Mouse (Mus musculus) midbrain, postnatal 0 days (tissue): Measurements from ENCODE around the gene Dgat2. TPM values are rescaled to one million over a fixed set of nuclear protein-coding genes. Genes with fewer than 3 reads are reported as not detected.
A peak's percentile ranks its signal among the peaks of the same experiment; 100 is the strongest.

Source experiments
- ATAC-seq: fragments of 200-750 bp; cut with Nextera tagmentation; 2 replicates; pipeline ENCODE4 v1.8.0; 2017; ENCODE audit warnings: moderate number of reproducible peaks, mild to moderate bottlenecking, moderate TSS enrichment, moderate library complexity; ENCODE audit not compliant: low FRiP score
- DNase-seq: peaks from one replicate; pipeline ENCODE4 v3.0.0-alpha.2; 2015; ENCODE audit warnings: low spot score
- H3K27ac ChIP-seq: fragments of 300-500 bp; sonication (generic); 2 replicates; pipeline ENCODE4 v1.5.1; 2014; ENCODE audit warnings: low read depth, mild to moderate bottlenecking, low read length, mixed read lengths
- H3K27me3 ChIP-seq: fragments of 300-500 bp; sonication (generic); 2 replicates; pipeline ENCODE4 v1.6.1; 2014; ENCODE audit warnings: low read length, control low read depth, mixed read lengths; ENCODE audit not compliant: insufficient read depth
- H3K36me3 ChIP-seq: fragments of 300-500 bp; sonication (generic); 2 replicates; pipeline ENCODE4 v1.6.1; 2014; ENCODE audit warnings: low read length, control low read depth, mixed read lengths; ENCODE audit not compliant: insufficient read depth
- H3K4me1 ChIP-seq: fragments of 300-500 bp; sonication (generic); 2 replicates; pipeline ENCODE4 v1.6.1; 2014; ENCODE audit warnings: mild to moderate bottlenecking, control low read depth, antibody characterized with exemption, low read length, mixed read lengths; ENCODE audit not compliant: insufficient read depth
- H3K4me2 ChIP-seq: fragments of 300-500 bp; sonication (generic); 2 replicates; pipeline ENCODE4 v1.6.1; 2014; ENCODE audit warnings: low read depth, mild to moderate bottlenecking, low read length, mixed read lengths; ENCODE audit not compliant: poor library complexity, severe bottlenecking
- H3K4me3 ChIP-seq: fragments of 300-500 bp; sonication (generic); 2 replicates; pipeline ENCODE4 v1.5.1; 2014; ENCODE audit warnings: low read depth, mild to moderate bottlenecking, low read length, moderate library complexity
- H3K9ac ChIP-seq: fragments of 300-500 bp; sonication (generic); replicated peaks from 2 replicates; pipeline ENCODE4 v1.6.1; 2014; ENCODE audit warnings: mild to moderate bottlenecking, low read length, moderate library complexity, mixed read lengths; ENCODE audit not compliant: poor library complexity, severe bottlenecking
- H3K9me3 ChIP-seq: fragments of 300-500 bp; sonication (generic); 2 replicates; pipeline ENCODE4 v1.6.1; 2016; ENCODE audit warnings: low read length, control low read depth
- CTCF ChIP-seq: IDR thresholded peaks from 2 replicates; pipeline ENCODE4 v1.5.1; 2016; ENCODE audit warnings: antibody characterized with exemption, mild to moderate bottlenecking
- WGBS: fragments of 180-500 bp; shearing (Covaris S2); extraction: QIAGEN DNeasy Blood & Tissue Kit; methylation state at CpG from one replicate; pipeline ENCODE4 v1.1.7; 2014; 5-methylcytosine and 5-hydroxymethylcytosine counted together
- polyA plus RNA-seq: library from polyadenylated mRNA; unstranded; fragments of >200 nt; fragmentation: Nextera tagmentation; extraction: Ambion mirVana; gene quantifications from 2 replicates; pipeline ENCODE4 v1.2.1, GENCODE M21; 2015
- total RNA-seq: library from RNA; depleted of rRNA; stranded (reverse); fragments of >200 nt; gene quantifications from 2 replicates; pipeline ENCODE4 v1.2.3, GENCODE M21; 2014

Dgat2 gene
- total and polyA plus RNA-seq, 2 experiments from 2014 or later, result 33.1 to 34.5 TPM

DNA sequence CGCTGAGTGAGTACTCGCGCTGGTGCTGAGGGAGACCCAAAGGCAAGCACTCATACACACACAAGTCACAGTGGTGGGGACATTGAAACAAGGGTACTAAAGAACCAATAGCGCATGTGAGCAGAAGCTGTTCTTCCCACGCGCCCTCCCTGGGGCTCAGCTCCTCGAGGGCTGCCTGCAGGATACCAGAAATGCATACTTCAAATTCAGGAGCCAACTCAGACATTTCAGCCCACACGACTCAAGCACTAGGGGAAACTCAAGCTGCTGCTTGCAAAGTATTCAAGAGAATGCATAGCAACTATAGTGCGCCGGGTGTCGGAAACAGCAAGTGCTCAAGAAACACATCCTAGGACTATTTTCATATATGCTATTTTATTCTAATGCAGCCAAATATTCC, 37.9 kb downstream of the Dgat2 start:
- Histone ChIP-seq H3K27ac (no peak overlapping the region), H3K9me3 (no peaks in the 10 kb centered on the region), H3K4me2 (no peak overlapping the region), H3K4me3 (no peak overlapping the region), H3K4me1 (0 out of 2 replicates have a peak, but pooled peaks cover under 1% of the 10 kb centered on the region), H3K36me3 (no peaks in the 10 kb centered on the region), H3K27me3 (no peaks in the 10 kb centered on the region), H3K9ac (no peak overlapping the region)
- 65% methylated on average over 11 of the region's 11 CpGs for WGBS
- no peak for ATAC-seq
- no peak for DNase-seq
- TF ChIP-seq CTCF, result no peak

- H3K27me3 ChIP-seq, result no peaks in the 10 kb centered on the region
- H3K4me1 ChIP-seq, result 0 out of 2 replicates have a peak, but pooled peaks cover 6% of the 10 kb centered on the region
- no peak overlapping the region for H3K9ac ChIP-seq
- no peak for DNase-seq
- no peak for ATAC-seq
- no peaks in the 10 kb centered on the region for H3K36me3 ChIP-seq
- no peak overlapping the region for H3K4me2 ChIP-seq
- TF ChIP-seq CTCF, result no peak
- WGBS, result 78% methylated on average over 3 of the region's 3 CpGs
- no peak overlapping the region for H3K4me3 ChIP-seq
- H3K9me3 ChIP-seq, result no peaks in the 10 kb centered on the region
- no peak overlapping the region for H3K27ac ChIP-seq
Observed at GRCm38 (mm10) chr7:99143244-99143643, 39.3 kb downstream of the Dgat2 start.

- H3K27ac ChIP-seq, result peak overlapping the region; percentile 38
- H3K4me1 ChIP-seq, result 0 out of 2 replicates have a peak, but pooled peaks cover 6% of the 10 kb centered on the region
- no peak overlapping the region; the same call in 1 of the 2 replicates for H3K9ac ChIP-seq
- no peaks in the 10 kb centered on the region for H3K27me3 ChIP-seq
- H3K4me3 ChIP-seq, result peak overlapping the region; percentile 99
- peak overlapping the region; percentile 52 for H3K4me2 ChIP-seq
- DNase-seq, result no peak
- ATAC-seq, result no peak
- WGBS, result 31% methylated on average over 12 of the region's 12 CpGs
- H3K36me3 ChIP-seq, result no peaks in the 10 kb centered on the region
- no peak for TF ChIP-seq CTCF
- H3K9me3 ChIP-seq, result no peaks in the 10 kb centered on the region
Observed at GRCm38 (mm10) chr7:99141919-99142606, 40.5 kb downstream of the Dgat2 start.

DNA sequence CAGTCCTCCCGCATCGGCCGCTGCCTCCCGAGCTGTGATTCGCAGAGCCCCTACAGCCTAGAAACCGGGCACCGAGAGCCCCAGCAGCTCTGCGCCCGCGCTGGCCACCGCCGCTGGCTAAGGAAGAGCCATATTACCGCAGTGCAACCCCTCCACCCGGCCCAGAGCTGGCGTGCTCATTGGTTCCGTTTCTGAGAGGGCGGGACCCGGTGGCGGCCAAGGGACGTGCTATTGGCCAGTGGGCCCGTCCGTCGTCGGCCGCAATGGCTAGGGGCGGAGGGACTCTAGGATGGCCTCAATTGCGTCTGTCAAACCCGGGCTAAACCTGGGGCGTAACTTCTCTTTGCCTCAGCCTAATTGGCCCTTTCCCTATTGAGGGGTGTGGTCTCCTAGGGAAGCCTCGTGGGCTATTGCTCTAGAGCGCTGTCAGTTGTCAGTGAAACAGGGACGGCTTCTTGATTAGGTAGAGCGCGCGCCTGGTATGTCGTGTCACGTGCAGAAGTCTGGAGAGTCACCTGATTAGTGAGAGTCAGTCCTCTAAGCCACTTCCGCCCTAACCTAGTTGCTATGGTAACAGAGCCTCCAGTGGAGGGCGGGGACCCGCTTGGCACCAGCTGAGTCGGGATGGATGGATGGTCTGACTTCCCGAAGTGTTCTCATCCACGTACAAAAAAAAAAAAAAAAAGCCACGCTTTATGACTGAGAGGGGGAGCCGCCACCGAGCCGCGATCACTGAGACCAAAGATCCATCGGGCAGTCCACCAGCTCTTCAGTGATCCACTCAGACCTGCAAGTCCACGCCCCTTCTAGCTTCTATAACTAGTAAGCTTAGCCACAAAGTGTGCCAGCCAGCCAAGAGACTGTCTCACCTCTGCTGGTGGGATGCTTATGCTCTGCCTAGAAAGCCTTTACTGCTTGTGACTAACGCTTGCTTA, 41.3 kb downstream of the Dgat2 start, which contains the start of gene Uvrag:
Gene Uvrag, minus strand, starts transcription at position 158 of the 935 bp plus-strand sequence.
- Histone ChIP-seq H3K9ac (peak within 1 kb of the TSS; percentile 97), H3K27me3 (no peaks in the 10 kb centered on the region), H3K4me2 (peak within 1 kb of the TSS; percentile 61), H3K4me1 (0 out of 2 replicates have a peak, but pooled peaks cover 6% of the 10 kb centered on the region), H3K9me3 (no peaks in the 10 kb centered on the region), H3K36me3 (no peaks in the 10 kb centered on the region), H3K27ac (peak within 1 kb of the TSS; percentile 87), H3K4me3 (peak within 1 kb of the TSS; percentile 99)
- peak; percentile 100 for DNase-seq
- no peak for TF ChIP-seq CTCF
- ATAC-seq, result peak; percentile 99
- WGBS, result under 1% methylated on average over 50 of the region's 51 CpGs

GRCm38 (mm10) chr7:99140511-99140910, 42.0 kb downstream of the Dgat2 start:
- Histone ChIP-seq H3K36me3 (no peaks in the 10 kb centered on the region), H3K9me3 (no peaks in the 10 kb centered on the region), H3K27ac (peak overlapping the region; percentile 87), H3K4me2 (peak overlapping the region; percentile 61), H3K4me1 (0 out of 2 replicates have a peak, but pooled peaks cover 6% of the 10 kb centered on the region), H3K27me3 (no peaks in the 10 kb centered on the region), H3K9ac (peak overlapping the region; percentile 97), H3K4me3 (peak overlapping the region; percentile 99)
- peak; percentile 20 for DNase-seq
- 0% methylated on average over 12 of the region's 39 CpGs for WGBS
- peak; percentile 12; the same call in 1 of the 2 replicates for ATAC-seq
- TF ChIP-seq CTCF, result no peak
